Mouse (Mus musculus) mouse embryonic stem cell (cell line): ENCODE data around the gene Serinc4.
"Not testable (repeated sequence)": the region's sequence is repeated elsewhere in the genome, so short reads cannot be mapped to it uniquely, and the experiment has no call there.

Source experiments
- in situ Hi-C, 2 experiments: fragments of 300-500 bp; cut with MboI; formaldehyde crosslinking; loops; 1 replicate in 1 of 2; 3 replicates in 1 of 2; pipeline ENCODE4 v1.14.3; 2019 to 2020; ENCODE audit warnings: low sequenced_read_pairs in 2 of 2, low pct_unique_long_range_greater_than_20kb in 1 of 2, mixed read lengths in 1 of 2; ENCODE audit not compliant: unreplicated experiment in 1 of 2

Serinc4 gene

DNA sequence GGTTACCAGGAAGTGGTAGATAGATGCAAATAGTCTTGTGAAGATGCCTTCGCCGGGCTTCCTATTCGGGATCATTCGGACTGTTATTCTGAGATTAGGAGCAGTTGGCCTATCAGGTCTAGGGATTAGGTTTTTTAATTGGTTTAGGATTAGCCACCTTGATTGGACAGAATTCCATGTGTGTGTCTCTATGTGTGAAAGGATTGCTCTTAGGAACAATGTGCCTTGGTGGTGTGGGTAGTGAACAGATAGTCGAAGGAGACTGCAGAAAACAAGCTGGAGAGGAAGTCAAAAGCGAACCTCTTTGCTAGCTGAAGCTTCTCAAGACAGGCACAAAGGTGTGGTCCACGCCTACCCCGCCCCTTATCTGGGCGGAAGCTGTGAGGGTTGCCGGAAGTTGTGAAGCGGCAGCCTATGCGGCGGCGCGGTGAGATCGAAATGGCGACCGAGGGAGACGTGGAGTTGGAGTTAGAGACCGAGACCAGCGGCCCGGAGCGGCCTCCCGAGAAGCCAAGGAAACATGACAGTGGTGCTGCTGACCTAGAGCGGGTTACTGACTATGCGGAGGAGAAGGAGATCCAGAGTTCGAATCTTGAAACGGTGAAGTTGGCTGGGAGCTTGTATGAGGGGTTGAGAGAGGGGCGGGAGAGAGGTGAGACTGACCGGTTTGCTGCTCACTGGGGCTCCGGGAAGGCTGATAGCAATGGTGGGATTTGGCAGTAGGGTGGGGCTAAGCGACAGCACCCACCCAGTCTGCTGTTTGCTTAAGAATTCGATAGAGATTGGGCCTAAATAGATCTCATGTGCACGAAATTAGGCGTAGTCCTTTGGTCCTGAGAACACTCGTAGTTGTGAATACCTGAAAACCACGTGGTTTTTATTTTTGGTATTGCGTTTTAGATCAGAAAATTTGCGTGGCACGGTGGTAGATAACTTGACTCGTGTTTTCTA is at the start of gene Serinc4:
Gene Serinc4 (minus strand): TSS at position 90 of the 951 bp plus-strand sequence.
- in situ Hi-C loops, result no loop called here

DNA sequence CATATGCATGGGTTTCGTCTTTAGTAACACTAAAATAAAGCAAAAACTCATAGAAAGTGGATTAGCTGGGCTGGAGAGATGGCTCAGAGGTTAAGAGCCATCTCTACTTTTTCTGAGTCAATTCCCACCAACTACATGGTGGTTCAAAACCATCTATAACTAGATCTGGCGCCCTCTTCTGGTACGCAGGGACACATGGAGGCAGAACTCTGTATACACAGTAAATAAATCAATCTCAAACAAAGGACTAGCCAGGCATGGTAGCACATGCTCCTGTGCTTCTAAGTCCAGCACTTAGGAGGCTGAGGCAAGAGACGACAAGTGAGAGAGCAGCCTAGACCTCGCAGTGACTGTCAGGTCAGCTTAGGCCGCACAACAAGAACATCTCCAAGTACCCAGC is 45.0 kb upstream of the Serinc4 start:
- in situ Hi-C loops, result not testable (repeated sequence)

DNA sequence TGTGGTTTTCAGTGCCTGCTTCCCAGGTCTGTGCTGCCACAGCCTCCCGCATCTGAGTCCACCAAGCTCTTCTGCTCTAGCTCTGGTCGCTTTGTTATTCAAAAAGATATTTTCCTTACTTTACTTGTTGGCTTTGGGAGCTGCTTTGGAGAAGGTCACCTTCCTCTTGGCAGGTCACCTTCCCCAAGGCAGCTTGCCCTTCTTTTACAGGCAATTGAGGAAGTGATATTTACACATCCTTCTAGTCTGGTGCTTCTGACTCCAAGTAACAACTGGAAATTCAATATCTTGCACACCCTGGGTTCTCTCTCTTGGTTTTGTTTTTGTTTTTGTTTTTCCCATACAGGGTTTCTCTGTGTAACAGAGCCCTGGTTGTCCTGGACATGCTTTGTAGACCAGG is 27.8 kb upstream of the Serinc4 start:
- in situ Hi-C loops, result not testable (repeated sequence)

DNA sequence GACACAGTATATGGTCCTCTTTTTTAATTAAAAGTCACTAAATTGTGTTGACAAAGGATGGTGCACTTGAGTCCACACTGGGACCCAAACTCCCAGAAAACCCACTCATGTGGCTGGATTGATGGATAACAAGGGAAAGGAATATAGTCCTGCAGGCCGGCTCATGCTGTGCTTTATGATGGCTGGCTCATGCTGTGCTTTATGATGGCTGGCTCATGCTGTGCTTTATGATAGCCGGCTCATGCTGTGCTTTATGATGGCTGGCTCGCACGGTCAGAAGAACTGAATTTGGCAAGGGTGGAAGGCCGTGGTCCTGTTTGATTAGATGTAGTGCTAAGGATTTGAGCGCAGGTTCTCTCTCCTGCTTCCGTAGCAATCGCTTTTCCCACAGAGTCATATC is 27.0 kb upstream of the Serinc4 start:
- in situ Hi-C loops, result no loop called here

DNA sequence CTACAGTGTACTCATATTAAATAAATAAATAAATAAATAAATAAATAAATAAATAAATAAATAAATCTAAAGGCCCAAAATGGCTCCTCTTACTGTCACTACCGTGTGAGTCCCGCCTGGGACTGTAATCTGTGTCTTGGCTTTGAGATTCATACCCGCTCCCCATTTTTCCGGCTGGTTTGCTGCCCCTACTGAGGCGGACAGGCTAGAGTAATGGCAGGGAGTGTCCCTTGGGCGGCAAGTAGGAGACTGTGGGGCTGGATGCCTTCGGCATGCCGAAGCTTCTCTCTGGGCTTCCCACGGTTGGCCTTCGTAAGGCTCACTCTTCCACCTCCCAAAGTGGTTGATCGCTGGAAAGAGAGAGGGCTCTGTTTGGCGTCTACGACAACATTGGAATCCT is 24.3 kb upstream of the Serinc4 start:
- in situ Hi-C loops, result not testable (repeated sequence)

DNA sequence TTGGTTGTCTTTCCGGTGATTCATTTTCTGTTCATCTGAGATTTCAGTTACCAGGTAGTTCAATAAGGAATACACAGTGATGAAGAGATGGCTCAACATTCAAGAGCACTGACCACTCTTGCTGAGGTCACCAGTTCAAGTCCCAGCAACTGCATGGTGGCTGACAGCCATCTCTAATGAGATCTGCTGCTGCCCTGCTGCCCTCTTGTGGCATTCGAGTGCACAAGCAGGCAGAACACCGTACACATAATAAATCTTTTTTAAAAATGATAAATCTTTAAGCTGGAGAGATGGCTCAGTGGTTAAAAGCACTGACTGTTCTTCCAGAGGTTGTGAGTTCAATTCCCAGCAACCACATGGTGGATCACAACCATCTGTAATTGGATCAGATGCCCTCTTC is 23.9 kb upstream of the Serinc4 start:
- in situ Hi-C loops, result no loop called here

DNA sequence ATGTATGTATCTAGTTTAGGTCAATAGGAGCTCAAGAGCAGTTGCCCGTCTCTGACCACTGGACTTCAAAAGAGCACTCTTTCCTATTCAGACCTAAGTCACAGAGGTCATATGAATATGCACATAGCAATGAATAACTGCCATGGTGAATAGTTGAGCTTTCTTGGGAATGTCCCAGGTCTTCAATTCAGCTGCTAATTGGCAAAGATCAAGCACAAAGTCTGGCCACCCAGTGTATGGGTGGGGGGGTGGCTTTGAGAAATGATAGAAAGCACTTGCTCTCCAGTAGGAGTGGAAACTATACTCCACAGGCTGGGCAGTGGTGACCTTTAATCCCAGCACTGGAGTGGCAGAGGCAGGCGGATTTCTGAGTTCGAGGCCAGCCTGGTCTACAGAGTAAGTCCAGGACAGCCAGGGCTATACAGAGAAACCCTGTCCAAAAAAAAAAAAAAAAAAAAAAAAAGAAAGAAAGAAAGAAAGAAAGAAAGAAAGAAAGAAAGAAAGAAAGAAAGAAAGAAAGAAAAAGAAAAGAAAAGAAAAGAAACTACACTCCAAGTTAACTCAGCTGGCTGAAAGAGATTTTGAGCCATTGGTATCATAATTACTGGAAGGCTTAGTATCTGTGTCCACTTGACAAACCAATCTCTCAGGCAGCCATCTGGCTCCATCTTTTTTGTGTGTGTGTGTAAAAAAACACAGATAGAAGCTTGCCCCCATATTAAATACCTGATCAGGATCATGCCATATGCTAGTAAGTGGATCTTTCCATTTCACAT is 21.1 kb upstream of the Serinc4 start:
- in situ Hi-C loops, result loop anchor here in 1 of 2 experiments (5.0 kb wide), 1 partner anchor 40 kb away; no protein-coding TSS in a partner anchor

DNA sequence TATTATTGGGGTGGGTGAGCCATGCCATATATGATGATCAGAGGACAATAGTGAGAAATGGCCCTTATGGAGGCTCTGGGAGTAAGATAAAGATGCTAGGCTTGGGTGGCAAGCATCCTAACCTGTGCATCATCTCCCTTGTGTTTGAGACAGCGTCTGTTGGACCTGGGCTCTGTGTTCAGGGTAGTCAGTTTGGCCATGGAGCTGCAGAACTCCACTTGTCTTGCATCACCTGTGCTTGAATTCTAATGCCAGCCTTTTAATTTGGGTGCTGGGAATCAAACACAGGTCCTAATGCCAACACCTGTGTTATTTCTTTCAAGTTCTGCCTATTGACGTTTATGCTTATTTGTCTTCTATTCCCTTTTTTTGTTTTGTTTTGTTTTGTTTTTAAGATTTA is 18.7 kb upstream of the Serinc4 start:
- in situ Hi-C loops, result loop anchor here in 1 of 2 experiments (5.0 kb wide), 1 partner anchor 42 kb away; no protein-coding TSS in a partner anchor

DNA sequence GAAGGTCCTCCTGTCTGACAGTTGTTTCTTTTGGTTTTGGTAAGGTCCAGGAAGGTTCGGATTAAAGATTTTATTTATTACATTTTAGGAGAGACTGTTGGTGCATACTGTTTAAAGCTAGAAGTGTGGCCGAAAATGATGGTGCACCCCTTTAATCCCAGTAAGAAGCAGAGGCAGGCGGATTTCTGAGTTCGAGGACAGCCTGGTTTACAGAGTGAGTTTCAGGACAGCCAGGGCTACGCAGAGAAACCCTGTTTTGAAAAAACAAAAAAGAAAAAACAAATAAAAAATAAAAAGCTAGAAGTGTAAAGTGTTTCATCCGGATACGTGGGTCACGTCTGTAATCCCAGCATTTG is 17.6 kb upstream of the Serinc4 start:
- in situ Hi-C loops, result no loop called here

DNA sequence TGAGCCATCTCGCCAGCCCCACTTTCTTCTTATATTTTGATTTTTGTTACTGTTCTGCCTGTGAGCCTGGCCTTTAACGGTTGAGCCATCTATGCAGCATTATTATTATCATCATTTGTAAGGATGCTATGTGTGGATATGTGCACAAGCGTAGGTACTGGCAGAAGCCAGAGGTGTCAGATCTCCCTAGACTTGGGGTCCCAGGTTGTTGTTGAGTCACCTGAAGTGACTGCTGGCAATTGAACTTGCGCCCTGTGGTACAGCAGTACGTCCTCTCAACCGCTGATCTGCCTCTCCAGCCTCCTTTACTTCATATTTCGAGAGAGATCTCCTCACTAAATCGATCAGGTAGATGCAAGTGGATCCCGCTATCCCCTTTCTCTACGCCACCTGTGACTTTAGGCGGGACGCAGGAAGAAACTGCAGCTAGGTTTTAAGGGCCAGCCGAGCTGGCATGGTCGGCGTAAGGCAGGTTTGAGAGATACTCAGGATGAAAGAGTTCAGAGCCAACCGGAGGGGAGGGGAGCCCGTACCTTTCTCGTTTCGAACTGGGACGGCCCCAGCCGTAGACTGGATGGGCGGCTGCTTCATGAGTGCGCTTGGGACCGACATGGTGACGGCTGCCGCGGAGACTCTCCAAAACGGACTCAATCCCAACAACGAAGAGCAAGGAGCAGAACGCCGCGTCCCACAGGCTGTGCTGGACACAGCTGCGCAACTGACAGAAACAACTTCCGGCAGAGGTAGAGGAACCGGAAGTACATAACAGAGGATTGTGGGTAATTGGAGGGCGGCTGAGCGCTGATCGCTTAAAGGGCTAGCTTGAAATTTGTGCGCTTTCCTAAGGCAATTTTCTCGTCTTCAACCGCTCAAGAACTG is 17.0 kb upstream of the Serinc4 start, which contains the start of gene Mfap1b:
Gene Mfap1b (minus strand): TSS at position 767 of the 879 bp plus-strand sequence.
- in situ Hi-C loops, result not testable (repeated sequence)

DNA sequence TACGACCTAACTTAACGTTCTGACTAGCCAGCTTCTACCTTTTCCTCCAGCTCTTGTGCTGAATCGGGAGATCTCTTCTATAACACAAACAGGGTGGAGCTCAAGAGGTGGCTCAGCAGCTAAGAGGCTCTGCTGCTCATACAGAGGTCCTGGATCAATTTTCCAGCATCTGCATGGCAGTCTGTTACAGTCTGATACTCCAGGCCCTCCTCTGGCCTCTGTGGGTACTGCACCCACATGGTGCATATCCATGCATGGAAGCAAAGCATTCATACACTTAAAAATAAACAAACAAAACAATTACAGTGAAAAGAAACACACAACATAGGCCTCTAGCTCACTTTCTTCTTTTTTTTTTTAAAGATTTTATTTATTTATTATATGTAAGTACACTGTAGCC is 16.2 kb upstream of the Serinc4 start:
- in situ Hi-C loops, result not testable (repeated sequence)

DNA sequence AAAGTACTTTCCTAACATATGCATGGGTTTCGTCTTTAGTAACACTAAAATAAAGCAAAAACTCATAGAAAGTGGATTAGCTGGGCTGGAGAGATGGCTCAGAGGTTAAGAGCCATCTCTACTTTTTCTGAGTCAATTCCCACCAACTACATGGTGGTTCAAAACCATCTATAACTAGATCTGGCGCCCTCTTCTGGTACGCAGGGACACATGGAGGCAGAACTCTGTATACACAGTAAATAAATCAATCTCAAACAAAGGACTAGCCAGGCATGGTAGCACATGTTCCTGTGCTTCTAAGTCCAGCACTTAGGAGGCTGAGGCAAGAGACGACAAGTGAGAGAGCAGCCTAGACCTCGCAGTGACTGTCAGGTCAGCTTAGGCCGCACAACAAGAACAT is 12.4 kb upstream of the Serinc4 start:
- in situ Hi-C loops, result not testable (repeated sequence)

DNA sequence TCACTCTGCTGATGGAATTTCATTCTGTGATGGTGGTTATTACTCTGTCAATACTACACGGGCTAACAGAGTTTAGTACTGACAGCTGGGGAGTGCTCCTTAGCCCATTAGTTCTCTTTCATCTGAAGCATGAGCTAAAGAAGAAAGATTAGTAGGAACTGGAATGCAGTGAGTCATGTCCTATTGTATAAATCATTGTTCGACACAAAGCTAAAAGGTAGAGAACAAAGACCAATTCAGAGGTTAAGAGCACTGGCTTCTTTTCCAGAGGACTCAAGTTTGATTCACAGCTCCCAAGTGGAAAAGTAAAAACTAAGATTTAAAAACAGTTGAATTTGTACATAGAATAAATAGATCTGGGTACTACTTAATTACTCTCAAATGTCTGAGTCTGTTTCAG is 3.5 kb upstream of the Serinc4 start:
- in situ Hi-C loops, result no loop called here

DNA sequence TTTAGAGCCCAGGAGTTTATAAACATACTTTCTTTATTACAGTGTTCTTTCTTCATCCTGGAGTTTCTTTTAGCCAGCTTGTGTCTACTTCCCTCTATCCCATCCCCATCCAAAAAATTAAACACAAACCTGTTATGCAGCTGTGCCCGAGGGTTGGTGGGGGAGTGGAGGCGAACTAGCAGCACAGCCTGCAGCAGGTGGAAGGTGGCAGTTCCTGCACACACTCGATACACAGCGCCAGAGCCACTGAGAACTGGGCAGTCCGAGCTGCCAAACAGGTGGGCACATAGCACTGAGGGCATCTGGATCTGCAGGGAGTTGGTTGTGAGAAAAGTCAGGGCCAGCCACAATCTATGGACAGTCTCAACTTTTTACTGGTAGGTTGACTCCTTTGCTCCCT is 1.0 kb downstream of the Serinc4 start:
- in situ Hi-C loops, result no loop called here

DNA sequence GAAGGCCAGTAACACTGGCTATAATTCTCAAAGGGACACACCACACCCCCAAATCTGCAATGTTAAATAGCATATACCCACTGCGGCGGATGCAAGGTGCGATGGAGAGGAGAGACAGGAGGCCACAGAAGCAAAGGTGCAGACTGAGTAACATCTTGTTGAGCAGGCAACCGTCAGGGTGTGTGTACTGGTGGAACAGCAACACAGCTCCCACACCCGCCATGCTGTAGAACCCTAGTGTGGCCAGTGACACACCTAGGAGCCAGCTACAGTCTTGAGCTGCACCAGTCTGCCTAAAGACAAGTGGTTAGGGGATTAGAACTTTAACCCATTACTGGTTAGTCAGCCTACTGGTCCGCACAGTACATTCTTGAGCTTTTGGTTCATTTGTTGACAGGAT is 2.7 kb downstream of the Serinc4 start:
- in situ Hi-C loops, result no loop called here

DNA sequence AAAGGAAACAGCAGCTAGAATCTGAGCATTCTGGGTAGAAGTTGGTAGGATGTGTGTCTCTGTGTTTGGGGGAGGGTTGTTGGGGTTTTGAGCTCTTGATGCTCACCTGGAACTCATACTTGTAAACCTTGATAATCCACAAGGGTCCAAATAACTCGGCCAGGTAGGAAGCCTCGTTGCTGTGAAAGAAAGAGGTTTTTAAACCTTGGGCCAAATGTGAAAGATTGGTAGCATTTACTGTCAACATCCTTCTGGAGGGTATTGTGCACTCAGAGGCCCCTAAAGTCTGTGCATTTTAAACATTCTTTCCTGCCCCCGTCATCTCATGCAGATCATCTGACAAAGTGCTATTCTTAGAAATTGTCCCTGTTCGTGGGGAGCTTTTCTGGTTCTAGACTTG is 3.6 kb downstream of the Serinc4 start, which contains the start of gene Hypk:
Gene Hypk (plus strand): TSS at position 301 of the 400 bp plus-strand sequence.
- in situ Hi-C loops, result no loop called here

DNA sequence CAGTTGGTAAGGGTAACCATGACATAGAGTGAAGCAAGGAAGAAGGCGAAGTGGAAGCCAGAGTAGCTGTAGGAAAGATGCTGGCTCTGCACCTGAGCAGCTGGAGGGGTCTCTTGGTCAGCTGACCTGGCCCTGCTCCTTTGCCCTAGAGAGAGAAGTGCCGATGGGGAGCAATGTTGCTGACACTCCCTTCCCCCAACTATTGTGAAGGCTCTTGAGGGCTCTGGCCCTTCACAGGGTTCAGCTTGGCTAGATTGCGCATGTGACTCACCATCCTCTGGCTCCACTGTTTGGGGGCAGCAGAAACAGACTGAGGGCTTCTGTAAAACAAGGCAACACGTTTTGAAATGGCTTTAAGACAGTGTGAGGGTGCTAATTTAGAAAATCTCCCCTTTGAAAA is 4.2 kb downstream of the Serinc4 start:
- in situ Hi-C loops, result no loop called here

DNA sequence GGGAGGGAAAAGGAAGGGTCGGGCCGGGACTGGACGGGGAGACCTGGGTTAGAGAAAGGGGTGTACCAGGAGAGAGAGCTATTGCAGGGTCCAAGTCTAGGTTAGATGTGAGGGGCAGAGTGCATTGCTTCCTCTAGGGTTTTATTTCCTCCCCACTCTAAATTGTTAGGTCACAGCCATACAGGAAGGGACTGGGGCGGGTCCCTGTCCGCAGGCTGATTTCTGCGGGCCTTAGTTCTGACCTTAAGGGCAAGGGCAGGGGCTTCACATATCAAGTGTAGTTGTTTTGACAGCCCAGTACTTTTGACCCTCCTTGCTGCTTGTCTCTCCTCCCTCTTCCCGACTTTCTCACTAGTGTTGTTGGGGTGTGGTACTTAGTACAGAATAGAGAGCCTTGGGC is 6.5 kb downstream of the Serinc4 start:
- in situ Hi-C loops, result no loop called here
